Mouse (Mus musculus) heart, embryonic 11.5 days (tissue): ENCODE results near the gene Rasl11b. TPM values are rescaled to one million over a fixed set of nuclear protein-coding genes. Genes with fewer than 3 reads are reported as not detected.

Experiments used
- ATAC-seq: fragments of 200-750 bp; cut with Nextera tagmentation; replicated peaks from 2 replicates; pipeline ENCODE4 v1.8.0; 2017; ENCODE audit warnings: moderate library complexity; ENCODE audit not compliant: insufficient number of reproducible peaks, low FRiP score, low TSS enrichment
- H3K27ac ChIP-seq: fragments of 300-500 bp; sonication (generic); 2 replicates; pipeline ENCODE4 v1.5.1; 2014; ENCODE audit warnings: mild to moderate bottlenecking, low read depth, low read length
- H3K27me3 ChIP-seq: fragments of 300-500 bp; sonication (generic); 2 replicates; pipeline ENCODE4 v1.6.1; 2014; ENCODE audit warnings: mild to moderate bottlenecking, low read length, mixed read lengths; ENCODE audit not compliant: control insufficient read depth, insufficient read depth
- H3K36me3 ChIP-seq: fragments of 300-500 bp; sonication (generic); 2 replicates; pipeline ENCODE4 v1.6.1; 2014; ENCODE audit warnings: mild to moderate bottlenecking, low read length, moderate library complexity, mixed read lengths; ENCODE audit not compliant: control insufficient read depth, insufficient read depth
- H3K4me1 ChIP-seq: fragments of 300-500 bp; sonication (generic); 2 replicates; pipeline ENCODE4 v1.6.1; 2014; ENCODE audit warnings: low read length; ENCODE audit not compliant: control insufficient read depth, insufficient read depth
- H3K4me2 ChIP-seq: fragments of 300-500 bp; sonication (generic); 2 replicates; pipeline ENCODE4 v1.6.1; 2014; ENCODE audit warnings: mild to moderate bottlenecking, moderate library complexity
- H3K4me3 ChIP-seq: fragments of 300-500 bp; sonication (generic); 2 replicates; pipeline ENCODE4 v1.5.1; 2014; ENCODE audit warnings: low read depth, low read length
- H3K9ac ChIP-seq: fragments of 300-500 bp; sonication (generic); 2 replicates; pipeline ENCODE4 v1.6.1; 2014; ENCODE audit warnings: mild to moderate bottlenecking, low read depth, low read length, moderate library complexity
- H3K9me3 ChIP-seq: fragments of 300-500 bp; sonication (generic); replicated peaks from 2 replicates; pipeline ENCODE4 v1.6.1; 2016; ENCODE audit warnings: low read length; ENCODE audit not compliant: control insufficient read depth
- WGBS: fragments of 180-500 bp; shearing (Covaris S2); extraction: QIAGEN DNeasy Blood & Tissue Kit; methylation state at CpG from one replicate; pipeline ENCODE4 v1.1.7; 2014; ENCODE audit not compliant: insufficient replicate concordance; 5-methylcytosine and 5-hydroxymethylcytosine counted together
- polyA plus RNA-seq: library from polyadenylated mRNA; unstranded; fragments of >200 nt; fragmentation: Nextera tagmentation; extraction: Ambion mirVana; gene quantifications from 2 replicates; pipeline ENCODE4 v1.2.1, GENCODE M21; 2014

Gene Rasl11b
- polyA plus RNA-seq, 1 experiment from 2014 or later: 75.9 TPM

DNA sequence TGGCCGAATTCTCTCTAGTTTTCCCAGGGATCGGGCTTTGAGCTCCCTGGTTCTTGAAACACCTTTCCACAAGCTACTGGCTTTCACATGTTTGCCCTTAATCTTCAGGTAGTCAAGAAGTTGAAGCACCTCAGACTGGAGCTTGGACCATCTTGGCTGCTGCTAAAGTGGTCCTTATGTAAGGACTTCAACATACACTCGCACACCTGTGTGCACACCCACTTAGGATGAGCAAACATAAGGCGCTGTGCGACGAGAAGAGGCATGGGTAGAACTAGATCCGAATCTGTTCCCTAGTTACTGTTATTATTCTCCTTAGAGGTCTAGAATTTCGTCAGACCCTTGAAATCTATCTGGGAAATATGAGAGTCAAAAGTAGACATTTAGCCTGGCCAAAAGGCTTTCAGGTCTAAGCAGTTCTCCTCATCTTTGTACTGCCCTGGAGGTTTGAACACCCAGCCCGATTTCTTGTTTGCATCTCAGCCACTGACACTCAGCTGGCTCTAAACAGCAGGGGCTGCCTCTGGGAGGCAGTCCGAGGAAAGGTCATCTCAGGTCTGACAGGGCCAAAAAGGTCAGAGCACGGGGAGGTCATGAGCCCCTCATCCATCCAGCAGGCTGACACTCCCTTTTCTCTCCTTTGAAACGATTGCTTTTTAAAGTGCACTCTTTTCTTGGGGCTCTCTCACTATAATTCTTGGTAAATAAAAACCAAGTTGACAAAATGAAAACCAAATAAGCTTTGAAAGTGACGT, 46.0 kb downstream of the Rasl11b start:
- Histone ChIP-seq H3K9me3 (no peaks in the 10 kb centered on the region), H3K4me1 (peaks cover 18% of the 10 kb centered on the region), H3K27ac (no peak overlapping the region), H3K4me3 (no peak overlapping the region), H3K36me3 (no peaks in the 10 kb centered on the region), H3K9ac (no peak overlapping the region), H3K4me2 (no peak overlapping the region), H3K27me3 (no peaks in the 10 kb centered on the region)
- WGBS: 65% methylated on average over 13 of the region's 13 CpGs
- no peak for ATAC-seq

DNA sequence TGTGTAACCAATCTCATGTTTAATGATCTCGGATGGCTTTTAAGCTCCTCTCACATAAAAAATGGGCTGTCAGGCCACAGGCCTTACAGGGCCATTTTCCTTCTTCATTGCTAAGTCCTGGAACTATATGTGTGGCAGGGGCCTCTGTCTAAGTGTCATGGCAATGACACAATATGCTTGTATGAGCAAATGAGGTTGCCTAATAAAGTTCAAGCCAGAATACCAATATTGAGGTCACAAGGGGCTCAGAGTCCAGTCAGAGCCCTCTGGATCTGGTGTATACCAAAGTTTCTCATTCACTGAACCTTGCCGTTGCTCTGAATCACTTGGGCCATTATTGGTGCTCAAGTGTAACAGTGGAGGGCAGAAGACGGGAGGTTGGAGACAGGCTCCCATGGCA, 47.6 kb downstream of the Rasl11b start:
- Histone ChIP-seq H3K9me3 (no peaks in the 10 kb centered on the region), H3K4me3 (no peak overlapping the region), H3K9ac (no peak overlapping the region), H3K4me1 (peaks cover 27% of the 10 kb centered on the region), H3K4me2 (no peak overlapping the region), H3K27me3 (no peaks in the 10 kb centered on the region), H3K27ac (no peak overlapping the region), H3K36me3 (no peaks in the 10 kb centered on the region)
- no peak for ATAC-seq
- 67% methylated on average over 3 of the region's 3 CpGs for WGBS

DNA sequence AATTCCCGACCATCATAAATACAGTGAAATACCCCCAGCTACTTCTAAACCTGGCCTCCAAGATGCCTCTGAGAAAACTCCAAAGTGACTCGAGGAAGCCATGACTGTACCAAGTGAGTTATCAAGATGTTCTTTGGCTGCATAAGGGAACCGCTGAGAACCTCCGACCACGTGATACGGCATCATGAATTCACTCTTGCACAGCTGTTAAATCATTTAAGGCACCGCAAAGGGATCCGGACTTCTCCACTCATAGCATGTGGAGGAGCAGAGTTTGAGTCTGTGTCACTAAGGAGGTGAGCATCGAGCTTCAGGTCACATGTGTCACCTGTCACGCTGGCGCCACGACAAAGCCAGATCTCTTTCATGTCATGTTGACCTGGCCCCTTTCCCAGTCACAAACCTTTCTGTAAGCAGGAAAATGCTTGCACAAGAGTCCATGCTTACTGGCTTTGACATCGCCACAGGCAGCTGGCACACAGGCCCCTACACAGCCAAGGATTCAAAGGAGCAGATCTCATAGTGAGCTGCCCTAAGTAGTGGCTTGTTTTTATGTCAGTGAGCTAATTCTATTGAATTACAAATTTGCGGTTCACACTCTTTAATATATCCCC, 49.4 kb downstream of the Rasl11b start:
- H3K4me2 ChIP-seq: no peak overlapping the region
- WGBS: 84% methylated on average over 14 of the region's 14 CpGs
- H3K4me1 ChIP-seq: peaks cover 27% of the 10 kb centered on the region
- no peak overlapping the region for H3K4me3 ChIP-seq
- no peaks in the 10 kb centered on the region for H3K36me3 ChIP-seq
- no peak overlapping the region for H3K9ac ChIP-seq
- H3K27ac ChIP-seq: no peak overlapping the region
- no peaks in the 10 kb centered on the region for H3K9me3 ChIP-seq
- no peaks in the 10 kb centered on the region for H3K27me3 ChIP-seq
- ATAC-seq: no peak

GRCm38 (mm10) chr5:74245641-74246145, 50.6 kb downstream of the Rasl11b start:
- H3K4me2 ChIP-seq: no peak overlapping the region

GRCm38 (mm10) chr5:74246453-74246852, 51.4 kb downstream of the Rasl11b start:
- Histone ChIP-seq H3K9me3 (no peaks in the 10 kb centered on the region), H3K36me3 (no peaks in the 10 kb centered on the region), H3K27ac (no peak overlapping the region), H3K9ac (no peak overlapping the region), H3K4me1 (peaks cover 23% of the 10 kb centered on the region), H3K4me3 (no peak overlapping the region), H3K4me2 (no peak overlapping the region), H3K27me3 (no peaks in the 10 kb centered on the region)
- no peak for ATAC-seq
- 73% methylated on average over 4 of the region's 4 CpGs for WGBS

More at GRCm38 (mm10) chr5:74245641-74246145, 50.6 kb downstream of the Rasl11b start:
- ATAC-seq: no peak
- no peaks in the 10 kb centered on the region for H3K36me3 ChIP-seq
- H3K4me1 ChIP-seq: peaks cover 23% of the 10 kb centered on the region
- H3K9me3 ChIP-seq: no peaks in the 10 kb centered on the region
- WGBS: 63% methylated on average over 8 of the region's 8 CpGs
- no peak overlapping the region for H3K9ac ChIP-seq
- no peaks in the 10 kb centered on the region for H3K27me3 ChIP-seq
- no peak overlapping the region for H3K4me3 ChIP-seq
- no peak overlapping the region for H3K27ac ChIP-seq

GRCm38 (mm10) chr5:74246971-74247370, 51.9 kb downstream of the Rasl11b start:
- Histone ChIP-seq H3K27ac (no peak overlapping the region), H3K27me3 (no peaks in the 10 kb centered on the region), H3K4me1 (peaks cover 23% of the 10 kb centered on the region), H3K9ac (no peak overlapping the region), H3K4me2 (no peak overlapping the region), H3K4me3 (no peak overlapping the region), H3K9me3 (no peaks in the 10 kb centered on the region), H3K36me3 (no peaks in the 10 kb centered on the region)
- WGBS: 60% methylated on average over 3 of the region's 3 CpGs
- no peak for ATAC-seq

Other genes with a start within 250 kb of the Rasl11b start
- gene Usp46, start 126.9 kb upstream of the Rasl11b start, polyA plus RNA-seq: 36.8 and 41.5 TPM in 2 replicates